Mouse (Mus musculus) adipocyte (in vitro differentiated cells): ENCODE measurements around the gene Fgd3.

Experiments
- DNase-seq: peaks from one replicate; pipeline ENCODE4 v3.0.0-alpha.2; 2016; ENCODE audit warnings: low spot score

The Fgd3 gene

GRCm38 (mm10) chr13:49248467-49248862 lies 71.6 kb downstream of the Fgd3 start, which contains the start of gene Susd3:
Gene Susd3 (minus strand): TSS chr13:49248706.
- no peak for DNase-seq

DNA sequence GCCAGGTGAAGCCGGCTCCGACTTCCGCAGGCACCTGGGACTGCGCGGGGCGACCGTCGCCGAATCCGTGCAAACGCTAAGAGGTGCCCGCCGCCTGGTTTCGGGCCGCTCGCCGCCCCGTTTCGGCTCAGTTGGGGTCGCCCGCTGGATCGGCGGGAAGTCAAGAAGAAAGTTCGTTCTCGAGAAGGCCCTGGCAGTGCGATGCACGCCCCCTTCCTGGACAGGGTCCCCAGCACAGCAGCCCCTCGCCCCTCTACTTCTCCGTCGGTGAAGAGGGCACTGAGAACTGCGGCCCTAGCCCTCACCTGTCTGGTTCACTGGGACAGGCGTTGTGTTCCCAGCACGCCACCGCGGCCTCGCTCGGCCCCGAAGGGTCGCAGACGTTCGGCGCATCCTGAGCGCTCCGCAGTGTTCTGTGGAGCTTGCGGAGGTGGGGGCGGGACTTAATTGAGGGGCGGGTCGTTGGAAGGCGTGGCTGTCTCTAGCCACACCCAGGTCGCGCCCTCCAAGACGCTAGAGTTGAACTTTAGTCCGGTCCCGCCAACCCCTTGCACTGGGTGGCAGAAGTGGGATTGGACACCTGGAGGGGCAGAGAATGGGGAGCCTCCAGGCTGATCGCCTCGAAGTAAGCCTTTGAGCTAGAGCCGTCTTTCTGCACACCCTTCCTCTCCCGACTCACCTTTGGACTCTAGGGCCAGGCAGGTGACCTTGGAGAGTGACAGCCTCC lies 72.2 kb downstream of the Fgd3 start:
- no peak for DNase-seq

GRCm38 (mm10) chr13:49247232-49247739 lies 72.8 kb downstream of the Fgd3 start:
- no peak for DNase-seq

DNA sequence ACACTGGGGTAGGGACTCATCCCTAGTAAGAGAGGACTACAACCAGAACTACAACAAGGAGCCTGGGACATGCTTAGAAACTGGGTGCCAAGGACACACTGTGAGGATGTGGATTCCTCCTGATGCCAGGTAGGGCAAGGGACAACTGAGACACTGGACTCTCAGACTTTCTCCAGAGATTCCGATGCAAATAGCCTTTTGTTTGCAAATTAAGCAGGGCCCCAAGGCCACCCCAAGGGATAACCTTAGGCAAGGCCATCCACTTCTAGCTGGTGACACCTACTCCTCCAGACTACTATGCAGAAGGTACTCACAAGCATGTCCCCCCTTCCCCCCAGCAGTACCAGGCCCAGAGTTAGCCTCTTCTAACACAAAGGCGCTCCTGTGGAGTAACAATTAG lies 73.5 kb downstream of the Fgd3 start:
- DNase-seq, result peak; percentile 20

- no peak for DNase-seq
Measured at GRCm38 (mm10) chr13:49246011-49246410, 74.1 kb downstream of the Fgd3 start.

- DNase-seq, result no peak
Measured at GRCm38 (mm10) chr13:49245251-49245650, 74.9 kb downstream of the Fgd3 start.

DNA sequence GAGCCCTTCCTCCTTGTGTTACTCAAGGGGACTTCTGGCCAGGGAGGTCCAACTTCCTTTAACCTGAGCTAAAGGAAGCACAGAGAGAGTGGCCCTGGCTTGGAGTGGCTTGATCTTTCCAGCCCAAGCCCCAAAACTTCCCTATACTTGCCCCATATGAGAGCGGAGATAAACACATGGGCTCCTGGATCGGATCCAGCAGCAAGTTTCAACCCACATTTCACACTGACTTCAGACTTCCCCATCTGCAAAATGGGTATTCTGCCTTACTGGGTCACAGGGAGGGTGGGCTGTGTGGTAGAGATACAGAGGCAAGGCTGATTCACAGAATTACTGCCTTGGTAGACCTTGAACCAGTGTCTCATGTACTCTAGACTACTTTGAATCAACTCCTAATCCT lies 76.6 kb downstream of the Fgd3 start:
- no peak for DNase-seq

GRCm38 (mm10) chr13:49242321-49243065 lies 77.6 kb downstream of the Fgd3 start:
- no peak for DNase-seq

- DNase-seq, result no peak
Measured at GRCm38 (mm10) chr13:49238737-49239136, 81.4 kb downstream of the Fgd3 start.

GRCm38 (mm10) chr13:49237617-49238016 lies 82.5 kb downstream of the Fgd3 start:
- no peak for DNase-seq

- no peak for DNase-seq
Measured at GRCm38 (mm10) chr13:49234711-49235110, 85.4 kb downstream of the Fgd3 start.

GRCm38 (mm10) chr13:49233792-49234572 lies 86.1 kb downstream of the Fgd3 start:
- no peak for DNase-seq

DNA sequence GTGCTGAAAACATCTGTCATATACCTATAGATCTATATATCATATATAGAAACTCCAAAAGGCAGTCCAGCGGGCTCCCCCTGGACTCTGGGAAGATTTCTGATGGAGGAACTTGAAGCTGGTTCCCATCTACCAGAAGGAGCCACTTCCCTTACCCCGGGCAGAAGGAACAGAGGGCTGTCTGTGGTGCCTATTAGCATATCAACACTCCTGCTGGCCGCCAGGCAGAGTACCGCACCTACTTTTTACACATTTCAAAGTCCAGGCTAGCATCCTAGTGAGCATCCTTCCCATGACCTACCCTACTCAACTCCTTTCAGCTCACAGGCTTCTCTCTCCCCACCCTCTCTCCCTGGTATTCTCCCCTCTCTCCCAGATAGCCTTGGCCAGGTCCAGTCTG lies 94.5 kb downstream of the Fgd3 start:
- DNase-seq, result no peak

DNA sequence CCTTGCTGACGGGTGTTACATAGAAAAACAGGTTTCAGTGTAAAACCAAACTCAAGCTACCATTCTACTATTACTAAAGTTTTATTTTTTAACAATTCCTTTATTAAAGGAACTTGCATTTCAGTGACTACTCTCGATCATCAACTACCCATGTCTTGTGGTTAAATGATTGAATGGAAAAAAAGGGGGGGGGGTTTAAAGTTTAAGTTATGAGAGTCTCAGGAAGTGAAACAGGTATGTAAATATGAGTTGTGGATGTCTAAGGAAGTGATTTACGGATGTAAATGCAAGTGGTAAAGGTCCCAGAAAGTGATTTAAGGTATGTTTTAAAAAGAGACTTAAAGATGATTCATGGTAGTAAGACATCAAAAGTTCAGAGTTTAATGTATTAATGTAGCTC lies 95.0 kb downstream of the Fgd3 start:
- no peak for DNase-seq

- DNase-seq, result no peak
Measured at GRCm38 (mm10) chr13:49224729-49225128, 95.4 kb downstream of the Fgd3 start.

DNA sequence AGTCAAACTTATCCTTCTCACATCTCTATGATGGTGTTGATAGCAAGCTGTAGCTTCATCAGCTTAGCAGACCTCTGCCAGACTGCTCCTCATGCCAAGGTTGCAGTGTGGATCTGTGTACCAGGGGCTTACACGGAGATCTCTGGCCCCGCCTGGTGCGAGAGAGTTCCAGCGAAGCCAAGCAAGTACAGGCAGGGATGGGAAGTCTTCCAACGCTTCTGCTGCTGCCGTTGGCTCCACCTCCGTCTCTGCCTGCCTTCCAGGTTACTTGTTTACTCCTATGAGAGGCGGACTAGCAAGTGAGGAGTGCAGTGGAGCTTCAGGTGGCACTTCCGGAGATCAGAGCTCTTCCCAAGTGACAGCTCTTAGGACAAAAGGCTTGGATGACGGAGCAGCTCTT lies 95.8 kb downstream of the Fgd3 start:
- no peak for DNase-seq

DNA sequence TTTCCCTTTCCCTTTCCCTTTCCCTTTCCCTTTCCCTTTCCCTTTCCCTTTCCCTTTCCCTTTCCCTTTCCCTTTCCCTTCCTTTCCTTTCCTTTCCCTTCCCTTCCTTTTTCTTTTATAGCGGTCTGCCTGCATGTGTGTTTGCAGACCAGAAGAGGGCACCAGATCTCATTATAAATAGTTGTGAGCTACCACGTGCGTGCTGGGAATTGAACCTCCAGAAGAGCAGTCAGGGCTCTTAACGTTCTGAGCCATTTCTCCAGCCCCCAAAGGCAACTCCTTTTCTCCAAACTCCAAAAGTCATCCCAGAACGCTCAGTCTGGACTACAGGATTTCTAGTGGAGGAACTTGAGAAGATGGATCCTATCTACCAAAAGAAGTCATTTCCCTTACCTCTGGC lies 99.2 kb downstream of the Fgd3 start:
- no peak for DNase-seq

GRCm38 (mm10) chr13:49219367-49219766 lies 100.7 kb downstream of the Fgd3 start:
- no peak for DNase-seq

- no peak for DNase-seq
Measured at GRCm38 (mm10) chr13:49218651-49219050, 101.5 kb downstream of the Fgd3 start.

DNA sequence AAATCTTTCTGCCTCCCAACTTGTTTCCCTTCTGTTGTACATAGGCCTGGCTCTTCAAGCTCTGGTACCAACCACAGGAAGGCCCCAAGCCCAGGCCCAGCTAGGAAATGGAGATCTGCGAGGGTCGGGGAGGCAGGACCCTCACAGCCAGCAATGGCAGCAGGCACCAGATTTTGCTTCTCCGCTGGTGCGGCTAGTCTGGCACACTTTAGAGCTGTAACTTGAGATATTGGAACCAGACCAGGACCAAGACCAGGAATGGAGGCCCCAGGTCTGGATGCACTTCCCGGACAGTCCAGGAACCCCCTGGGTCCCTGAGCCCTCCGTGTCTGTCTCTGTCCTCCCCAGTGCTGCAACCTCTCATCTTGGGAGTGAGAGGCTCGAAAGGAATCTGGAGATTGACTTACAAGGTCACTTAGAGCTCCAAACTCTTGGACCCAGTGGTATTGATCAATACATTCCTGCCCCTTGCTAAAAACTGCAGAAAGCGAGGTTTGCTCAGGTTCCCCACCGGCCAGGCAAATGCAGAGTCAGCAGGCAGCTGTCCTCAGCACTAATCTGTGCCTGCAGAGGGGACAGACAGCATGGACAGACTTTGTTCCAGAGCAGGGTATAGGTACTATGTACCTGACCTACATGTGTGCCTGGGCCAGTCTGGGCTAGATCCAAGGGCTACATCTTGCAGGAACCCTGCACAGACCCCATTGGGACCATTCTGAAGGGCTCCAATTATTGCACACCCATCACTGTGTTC lies 103.1 kb downstream of the Fgd3 start:
- no peak for DNase-seq

DNA sequence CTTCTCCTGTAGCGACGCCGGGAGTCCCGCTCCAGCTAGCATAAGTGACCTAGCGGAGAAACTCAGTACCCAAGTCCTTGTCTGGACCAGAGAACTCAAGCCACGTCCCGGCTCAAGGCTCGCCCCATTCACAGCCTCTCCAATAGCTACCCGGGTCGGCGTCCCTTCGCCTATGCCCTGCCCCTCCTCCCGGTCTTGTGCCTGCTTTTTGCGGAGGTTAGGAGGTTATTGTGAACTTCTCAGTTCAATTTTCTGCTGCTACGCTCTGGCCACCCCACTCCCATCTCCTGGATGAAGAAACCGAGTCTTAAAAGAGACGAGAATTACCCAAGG lies 103.9 kb downstream of the Fgd3 start:
- no peak for DNase-seq
